Mouse (Mus musculus): ENCODE measurements around the gene Tmem120a. TPM values are rescaled to one million over a fixed set of nuclear protein-coding genes. Genes with fewer than 3 reads are reported as not detected.

The Tmem120a gene
- polyA plus RNA-seq, 1 experiment from 2014 or later: 46.1 TPM

GRCm38 (mm10) chr5:135738266-135738665, 6.0 kb downstream of the Tmem120a start:
- Histone ChIP-seq H3K9me3 (ENCODE audit: control insufficient read depth, low read length) (no peaks in the 10 kb centered on the region), H3K9ac (ENCODE audit: low read length) (no peak overlapping the region), H3K4me2 (ENCODE audit: low read depth, low read length, severe bottlenecking) (no peak overlapping the region), H3K4me3 (ENCODE audit: low read depth, low read length) (no peak overlapping the region), H3K27ac (ENCODE audit: low read depth, low read length) (no peak overlapping the region), H3K36me3 (ENCODE audit: control insufficient read depth, insufficient read depth, low read length) (peaks cover 18% of the 10 kb centered on the region), H3K27me3 (ENCODE audit: control insufficient read depth, insufficient read depth, low read length) (no peaks in the 10 kb centered on the region), H3K4me1 (replicated peaks; ENCODE audit: control insufficient read depth, insufficient read depth, low read length) (no peaks in the 10 kb centered on the region)
- no peak for ATAC-seq (replicated peaks; ENCODE audit: low FRiP score)
- no peak for DNase-seq (ENCODE audit: low spot score)
- 31% methylated on average over 6 of the region's 6 CpGs for WGBS

GRCm38 (mm10) chr5:135737154-135737553, 7.1 kb downstream of the Tmem120a start:
- Histone ChIP-seq H3K9ac (ENCODE audit: low read length) (no peak overlapping the region), H3K4me3 (ENCODE audit: low read depth, low read length) (no peak overlapping the region), H3K27me3 (ENCODE audit: control insufficient read depth, insufficient read depth, low read length) (no peaks in the 10 kb centered on the region), H3K36me3 (ENCODE audit: control insufficient read depth, insufficient read depth, low read length) (peaks cover 26% of the 10 kb centered on the region), H3K9me3 (ENCODE audit: control insufficient read depth, low read length) (no peaks in the 10 kb centered on the region), H3K27ac (ENCODE audit: low read depth, low read length) (no peak overlapping the region), H3K4me2 (ENCODE audit: low read depth, low read length, severe bottlenecking) (no peak overlapping the region), H3K4me1 (replicated peaks; ENCODE audit: control insufficient read depth, insufficient read depth, low read length) (no peaks in the 10 kb centered on the region)
- WGBS: 76% methylated on average over 7 of the region's 7 CpGs
- no peak for ATAC-seq (replicated peaks; ENCODE audit: low FRiP score)
- no peak for DNase-seq (ENCODE audit: low spot score)

- H3K9me3 ChIP-seq (ENCODE audit: control insufficient read depth, low read length): no peaks in the 10 kb centered on the region
- no peaks in the 10 kb centered on the region for H3K4me1 ChIP-seq (replicated peaks; ENCODE audit: control insufficient read depth, insufficient read depth, low read length)
- peaks cover 26% of the 10 kb centered on the region for H3K36me3 ChIP-seq (ENCODE audit: control insufficient read depth, insufficient read depth, low read length)
- 96% methylated on average over 16 of the region's 16 CpGs for WGBS
- no peak for DNase-seq (ENCODE audit: low spot score)
- no peak overlapping the region for H3K4me3 ChIP-seq (ENCODE audit: low read depth, low read length)
- no peak overlapping the region for H3K4me2 ChIP-seq (ENCODE audit: low read depth, low read length, severe bottlenecking)
- ATAC-seq (replicated peaks; ENCODE audit: low FRiP score): no peak
- no peak overlapping the region for H3K9ac ChIP-seq (ENCODE audit: low read length)
- no peaks in the 10 kb centered on the region for H3K27me3 ChIP-seq (ENCODE audit: control insufficient read depth, insufficient read depth, low read length)
- no peak overlapping the region for H3K27ac ChIP-seq (ENCODE audit: low read depth, low read length)
Measured at GRCm38 (mm10) chr5:135736544-135736943, 7.7 kb downstream of the Tmem120a start.

- no peak overlapping the region for H3K4me3 ChIP-seq (ENCODE audit: low read depth, low read length)
- ATAC-seq (replicated peaks; ENCODE audit: low FRiP score) (no peak), DNase-seq (ENCODE audit: low spot score) (no peak)
- no peak overlapping the region for H3K4me2 ChIP-seq (ENCODE audit: low read depth, low read length, severe bottlenecking)
- peaks cover 33% of the 10 kb centered on the region for H3K36me3 ChIP-seq (ENCODE audit: control insufficient read depth, insufficient read depth, low read length)
- no peak overlapping the region for H3K27ac ChIP-seq (ENCODE audit: low read depth, low read length)
- WGBS: 90% methylated on average over 13 of the region's 13 CpGs
- no peaks in the 10 kb centered on the region for H3K4me1 ChIP-seq (replicated peaks; ENCODE audit: control insufficient read depth, insufficient read depth, low read length)
- no peak overlapping the region for H3K9ac ChIP-seq (ENCODE audit: low read length)
- no peaks in the 10 kb centered on the region for H3K27me3 ChIP-seq (ENCODE audit: control insufficient read depth, insufficient read depth, low read length)
- H3K9me3 ChIP-seq (ENCODE audit: control insufficient read depth, low read length): no peaks in the 10 kb centered on the region
Measured at GRCm38 (mm10) chr5:135735741-135736140, 8.5 kb downstream of the Tmem120a start.

DNA sequence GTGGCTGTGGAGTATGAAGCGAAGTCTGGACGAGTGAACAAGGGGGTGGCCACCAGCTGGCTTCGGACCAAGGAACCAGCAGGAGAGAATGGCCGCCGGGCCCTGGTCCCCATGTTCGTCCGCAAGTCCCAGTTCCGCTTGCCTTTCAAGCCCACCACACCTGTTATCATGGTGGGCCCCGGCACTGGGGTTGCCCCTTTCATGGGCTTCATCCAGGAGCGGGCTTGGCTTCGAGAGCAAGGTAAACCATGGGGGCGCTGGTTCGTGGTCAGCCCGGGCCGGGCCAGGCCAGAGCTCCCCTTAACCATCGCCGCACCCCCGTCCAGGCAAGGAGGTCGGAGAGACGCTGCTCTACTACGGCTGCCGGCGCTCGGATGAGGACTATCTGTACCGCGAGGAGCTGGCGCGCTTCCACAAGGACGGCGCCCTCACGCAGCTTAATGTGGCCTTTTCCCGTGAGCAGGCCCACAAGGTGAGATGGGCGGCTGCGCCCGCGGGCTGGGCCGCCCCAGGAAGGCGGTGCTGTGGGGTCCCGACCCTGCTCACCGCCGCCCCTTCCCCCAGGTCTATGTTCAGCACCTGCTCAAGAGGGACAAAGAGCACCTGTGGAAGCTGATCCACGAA, 10.1 kb downstream of the Tmem120a start:
- peaks cover 39% of the 10 kb centered on the region for H3K36me3 ChIP-seq (ENCODE audit: control insufficient read depth, insufficient read depth, low read length)
- no peak overlapping the region for H3K4me2 ChIP-seq (ENCODE audit: low read depth, low read length, severe bottlenecking)
- H3K4me3 ChIP-seq (ENCODE audit: low read depth, low read length): no peak overlapping the region
- no peaks in the 10 kb centered on the region for H3K4me1 ChIP-seq (replicated peaks; ENCODE audit: control insufficient read depth, insufficient read depth, low read length)
- no peaks in the 10 kb centered on the region for H3K27me3 ChIP-seq (ENCODE audit: control insufficient read depth, insufficient read depth, low read length)
- H3K9me3 ChIP-seq (ENCODE audit: control insufficient read depth, low read length): no peaks in the 10 kb centered on the region
- no peak overlapping the region for H3K9ac ChIP-seq (ENCODE audit: low read length)
- no peak for ATAC-seq (replicated peaks; ENCODE audit: low FRiP score)
- no peak for DNase-seq (ENCODE audit: low spot score)
- no peak overlapping the region for H3K27ac ChIP-seq (ENCODE audit: low read depth, low read length)
- 96% methylated on average over 42 of the region's 42 CpGs for WGBS

DNA sequence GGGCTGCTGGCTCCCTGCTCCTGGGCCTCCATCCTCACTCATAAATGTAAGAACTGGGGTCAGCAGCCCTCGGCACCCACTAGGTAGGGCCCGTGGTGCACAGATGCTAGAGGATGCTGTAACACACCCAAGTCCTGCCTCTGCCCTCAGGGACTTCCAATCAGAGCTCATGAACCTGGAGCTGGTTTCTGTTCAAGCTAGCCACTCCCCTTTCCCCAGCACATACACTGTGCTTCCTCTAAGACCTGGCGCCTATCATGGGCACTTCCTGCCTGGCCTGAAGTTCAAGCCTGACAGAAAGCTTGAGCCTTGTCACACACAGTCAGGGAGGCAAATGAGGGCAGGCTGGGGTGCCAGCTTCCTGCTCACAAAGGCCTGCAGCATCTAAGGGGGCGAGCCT, 11.2 kb downstream of the Tmem120a start:
- H3K27ac ChIP-seq (ENCODE audit: low read depth, low read length): no peak overlapping the region
- H3K4me2 ChIP-seq (ENCODE audit: low read depth, low read length, severe bottlenecking): no peak overlapping the region
- no peaks in the 10 kb centered on the region for H3K9me3 ChIP-seq (ENCODE audit: control insufficient read depth, low read length)
- 87% methylated on average over 4 of the region's 4 CpGs for WGBS
- H3K9ac ChIP-seq (ENCODE audit: low read length): no peak overlapping the region
- no peaks in the 10 kb centered on the region for H3K4me1 ChIP-seq (replicated peaks; ENCODE audit: control insufficient read depth, insufficient read depth, low read length)
- ATAC-seq (replicated peaks; ENCODE audit: low FRiP score): no peak
- no peaks in the 10 kb centered on the region for H3K27me3 ChIP-seq (ENCODE audit: control insufficient read depth, insufficient read depth, low read length)
- peaks cover 39% of the 10 kb centered on the region for H3K36me3 ChIP-seq (ENCODE audit: control insufficient read depth, insufficient read depth, low read length)
- no peak overlapping the region for H3K4me3 ChIP-seq (ENCODE audit: low read depth, low read length)
- DNase-seq (ENCODE audit: low spot score): no peak

DNA sequence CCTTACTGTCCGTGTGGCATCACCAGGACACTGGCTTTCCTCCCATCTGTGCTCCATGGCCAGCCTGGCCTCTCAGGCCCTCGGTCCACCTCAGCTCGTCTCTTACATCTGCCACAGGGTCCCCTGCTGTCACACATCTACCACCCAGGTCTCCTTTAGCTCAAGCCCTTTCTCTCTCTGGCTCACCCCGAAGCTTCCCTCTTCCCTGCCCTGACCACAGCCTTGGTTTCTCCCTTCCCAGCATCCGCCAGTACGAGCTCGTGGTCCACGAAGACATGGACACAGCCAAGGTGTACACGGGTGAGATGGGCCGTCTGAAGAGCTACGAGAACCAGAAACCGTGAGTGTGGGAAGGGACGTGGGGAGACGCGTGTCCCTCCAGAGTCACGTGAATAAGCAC, 12.9 kb downstream of the Tmem120a start:
- WGBS: 92% methylated on average over 16 of the region's 16 CpGs
- no peak for DNase-seq (ENCODE audit: low spot score)
- no peak overlapping the region for H3K4me2 ChIP-seq (ENCODE audit: low read depth, low read length, severe bottlenecking)
- no peak overlapping the region for H3K9ac ChIP-seq (ENCODE audit: low read length)
- no peak overlapping the region for H3K4me3 ChIP-seq (ENCODE audit: low read depth, low read length)
- peaks cover 6% of the 10 kb centered on the region; the same call in 1 of the 2 replicates for H3K4me1 ChIP-seq (replicated peaks; ENCODE audit: control insufficient read depth, insufficient read depth, low read length)
- no peak for ATAC-seq (replicated peaks; ENCODE audit: low FRiP score)
- no peaks in the 10 kb centered on the region for H3K9me3 ChIP-seq (ENCODE audit: control insufficient read depth, low read length)
- H3K36me3 ChIP-seq (ENCODE audit: control insufficient read depth, insufficient read depth, low read length): peaks cover 39% of the 10 kb centered on the region
- no peak overlapping the region for H3K27ac ChIP-seq (ENCODE audit: low read depth, low read length)
- no peaks in the 10 kb centered on the region for H3K27me3 ChIP-seq (ENCODE audit: control insufficient read depth, insufficient read depth, low read length)

DNA sequence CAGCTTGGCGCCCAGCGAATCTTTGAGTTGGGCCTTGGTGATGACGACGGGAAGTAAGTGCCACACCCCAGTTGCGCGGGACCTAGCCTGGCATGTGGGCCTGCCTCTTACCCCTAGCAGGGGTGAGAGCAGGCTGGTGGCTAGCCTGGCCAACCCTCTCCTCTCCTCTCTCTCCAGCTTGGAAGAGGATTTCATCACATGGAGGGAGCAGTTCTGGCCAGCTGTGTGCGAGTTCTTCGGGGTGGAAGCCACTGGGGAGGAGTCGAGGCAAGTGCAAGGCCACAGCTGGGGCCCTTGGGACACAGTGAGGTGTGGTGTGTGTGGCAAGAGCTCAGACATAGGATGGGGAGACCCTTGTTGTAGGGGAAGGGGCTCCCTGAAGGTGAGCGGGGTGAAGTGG, 13.3 kb downstream of the Tmem120a start:
- H3K4me2 ChIP-seq (ENCODE audit: low read depth, low read length, severe bottlenecking): no peak overlapping the region
- no peak overlapping the region for H3K4me3 ChIP-seq (ENCODE audit: low read depth, low read length)
- WGBS: 97% methylated on average over 10 of the region's 10 CpGs
- ATAC-seq (replicated peaks; ENCODE audit: low FRiP score): no peak
- no peak for DNase-seq (ENCODE audit: low spot score)
- peaks cover 39% of the 10 kb centered on the region for H3K36me3 ChIP-seq (ENCODE audit: control insufficient read depth, insufficient read depth, low read length)
- no peaks in the 10 kb centered on the region for H3K27me3 ChIP-seq (ENCODE audit: control insufficient read depth, insufficient read depth, low read length)
- no peak overlapping the region for H3K9ac ChIP-seq (ENCODE audit: low read length)
- H3K9me3 ChIP-seq (ENCODE audit: control insufficient read depth, low read length): no peaks in the 10 kb centered on the region
- H3K27ac ChIP-seq (ENCODE audit: low read depth, low read length): no peak overlapping the region
- peaks cover 9% of the 10 kb centered on the region; the same call in 1 of the 2 replicates for H3K4me1 ChIP-seq (replicated peaks; ENCODE audit: control insufficient read depth, insufficient read depth, low read length)

GRCm38 (mm10) chr5:135730278-135730677, 14.0 kb downstream of the Tmem120a start:
- ATAC-seq (replicated peaks; ENCODE audit: low FRiP score): no peak
- WGBS: 97% methylated on average over 10 of the region's 10 CpGs

More at GRCm38 (mm10) chr5:135730278-135730677, 14.0 kb downstream of the Tmem120a start:
- no peak for DNase-seq (ENCODE audit: low spot score)
- no peak overlapping the region for H3K4me3 ChIP-seq (ENCODE audit: low read depth, low read length)
- H3K27me3 ChIP-seq (ENCODE audit: control insufficient read depth, insufficient read depth, low read length): no peaks in the 10 kb centered on the region
- H3K4me2 ChIP-seq (ENCODE audit: low read depth, low read length, severe bottlenecking): no peak overlapping the region
- H3K9ac ChIP-seq (ENCODE audit: low read length): no peak overlapping the region
- peaks cover 12% of the 10 kb centered on the region for H3K4me1 ChIP-seq (replicated peaks; ENCODE audit: control insufficient read depth, insufficient read depth, low read length)
- H3K9me3 ChIP-seq (ENCODE audit: control insufficient read depth, low read length): no peaks in the 10 kb centered on the region
- peaks cover 39% of the 10 kb centered on the region for H3K36me3 ChIP-seq (ENCODE audit: control insufficient read depth, insufficient read depth, low read length)
- no peak overlapping the region for H3K27ac ChIP-seq (ENCODE audit: low read depth, low read length)
